Mouse (Mus musculus): ENCODE data around the gene Tekt3.
A peak's percentile ranks its signal among the peaks of the same experiment; 100 is the strongest.

Gene Tekt3

DNA sequence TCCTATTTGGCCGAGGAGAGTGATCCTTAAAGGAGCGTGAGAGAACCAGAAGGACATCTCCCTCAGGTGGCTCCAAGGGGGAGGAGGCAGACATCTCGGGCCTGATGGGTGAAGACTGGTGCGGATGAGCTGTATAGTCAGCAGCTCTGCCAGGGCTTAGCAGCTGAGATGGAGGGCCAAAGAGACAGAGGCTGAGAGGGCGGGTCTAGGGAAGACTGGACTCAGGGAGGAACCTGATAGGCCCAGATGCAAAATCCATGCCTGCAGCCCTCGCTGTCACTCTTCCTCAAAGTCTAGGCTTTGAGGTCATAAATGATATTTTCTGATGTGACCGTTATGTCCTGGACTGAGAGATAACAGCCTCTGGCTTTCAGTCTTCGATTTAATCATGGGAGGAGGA, 65.5 kb downstream of the Tekt3 start:
- DNase-seq, result no peak

DNA sequence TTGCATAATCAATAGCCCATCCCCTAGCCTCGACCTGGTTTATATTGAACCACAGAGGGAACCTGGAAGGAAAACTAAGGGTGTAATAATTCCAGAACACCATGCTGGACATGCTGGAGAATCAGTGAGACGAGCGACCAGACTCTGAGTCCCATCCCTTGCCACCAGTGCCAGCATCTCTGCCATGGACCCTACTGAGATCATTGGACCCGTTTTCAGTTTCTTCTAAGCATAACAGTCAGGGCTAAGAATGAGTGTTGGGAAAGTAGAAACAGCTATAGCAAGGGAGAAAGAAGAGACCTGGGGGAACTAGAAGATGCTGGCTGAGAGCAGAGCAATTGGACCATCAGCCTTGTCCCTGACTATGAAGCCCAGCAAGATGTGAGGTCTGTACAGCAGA, 66.1 kb downstream of the Tekt3 start:
- no peak for DNase-seq

DNA sequence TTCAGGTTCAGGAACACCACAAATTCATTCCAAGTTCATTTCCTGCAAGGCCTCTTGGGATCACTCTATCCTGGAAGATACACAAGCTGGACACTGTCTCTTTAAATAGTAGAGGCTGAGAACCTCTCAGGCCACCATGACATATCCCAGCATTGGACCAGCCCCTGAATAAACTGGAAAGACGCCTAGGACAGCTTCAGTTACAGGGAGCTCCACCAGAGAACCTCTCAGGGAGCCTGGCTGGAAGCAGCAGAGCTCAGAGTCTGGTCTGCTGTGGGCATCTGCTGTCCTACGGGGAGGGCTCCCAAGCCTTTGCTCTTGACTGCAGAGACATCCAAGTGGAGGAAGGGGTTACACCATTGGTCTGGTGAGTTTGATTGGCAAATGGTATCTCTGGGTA, 67.3 kb downstream of the Tekt3 start, which contains the start of gene Pmp22:
TSS of gene Pmp22 (plus strand) at position 199 of the 400 bp plus-strand sequence.
- no peak for DNase-seq

DNA sequence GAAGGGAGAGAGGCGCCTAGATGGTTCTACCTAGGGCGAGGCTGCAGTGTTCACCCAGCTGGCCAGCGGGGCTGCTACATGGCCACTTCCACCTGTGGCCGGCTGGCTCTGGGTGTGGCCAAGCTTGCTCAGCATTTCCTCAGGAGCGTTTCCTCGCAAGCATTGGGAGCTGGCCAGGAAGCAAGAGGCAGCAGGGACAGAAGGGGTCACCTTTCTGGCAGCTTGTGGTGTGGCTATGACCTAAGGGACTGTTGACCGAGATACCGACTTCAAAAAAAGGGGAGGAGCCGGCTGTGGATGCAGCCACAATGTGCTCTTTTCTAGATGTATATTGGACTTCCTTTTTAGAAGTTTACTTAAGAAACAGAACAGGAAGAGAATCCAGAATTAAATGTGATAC, 67.9 kb downstream of the Tekt3 start:
- DNase-seq, result no peak

DNA sequence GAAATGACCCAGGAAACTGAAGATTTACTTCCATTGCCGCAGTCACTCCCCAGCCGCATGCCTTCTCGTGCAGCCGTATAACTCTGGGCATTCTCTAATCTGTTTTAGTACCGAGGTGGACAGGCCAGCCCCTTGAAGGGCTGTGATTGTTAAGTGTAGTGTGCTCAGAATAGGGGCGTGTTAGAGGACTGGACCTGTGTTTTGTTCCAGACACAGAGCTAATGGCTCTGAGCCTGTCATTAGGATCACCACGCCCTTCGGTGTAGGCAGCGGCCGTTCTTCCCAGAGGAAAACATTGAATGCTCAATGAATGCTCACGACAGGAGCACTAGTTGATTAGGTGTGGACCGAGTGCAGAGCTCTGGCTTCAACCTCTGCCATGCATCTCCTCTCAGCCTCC, 68.4 kb downstream of the Tekt3 start:
- no peak for DNase-seq

DNA sequence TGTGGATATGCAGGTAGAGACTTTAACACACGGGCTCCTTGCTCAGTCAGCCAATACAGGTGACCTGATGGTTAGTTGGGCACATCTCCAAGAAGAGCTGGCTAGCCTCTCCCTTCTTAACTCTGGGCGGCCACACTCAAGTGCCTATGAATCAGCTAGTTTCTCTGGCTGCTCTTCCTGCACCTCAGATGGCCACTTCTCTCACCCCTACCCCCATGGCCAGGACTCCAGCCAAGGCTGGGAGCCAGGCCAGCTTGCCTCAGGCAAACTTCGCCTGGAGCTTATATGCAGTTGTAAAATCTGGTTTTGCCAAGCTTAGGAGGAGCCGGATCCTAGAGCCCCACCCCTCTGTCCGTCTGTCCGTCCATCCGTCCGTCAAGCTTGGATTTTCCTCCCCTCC, 69.0 kb downstream of the Tekt3 start:
- peak; percentile 59 for DNase-seq

DNA sequence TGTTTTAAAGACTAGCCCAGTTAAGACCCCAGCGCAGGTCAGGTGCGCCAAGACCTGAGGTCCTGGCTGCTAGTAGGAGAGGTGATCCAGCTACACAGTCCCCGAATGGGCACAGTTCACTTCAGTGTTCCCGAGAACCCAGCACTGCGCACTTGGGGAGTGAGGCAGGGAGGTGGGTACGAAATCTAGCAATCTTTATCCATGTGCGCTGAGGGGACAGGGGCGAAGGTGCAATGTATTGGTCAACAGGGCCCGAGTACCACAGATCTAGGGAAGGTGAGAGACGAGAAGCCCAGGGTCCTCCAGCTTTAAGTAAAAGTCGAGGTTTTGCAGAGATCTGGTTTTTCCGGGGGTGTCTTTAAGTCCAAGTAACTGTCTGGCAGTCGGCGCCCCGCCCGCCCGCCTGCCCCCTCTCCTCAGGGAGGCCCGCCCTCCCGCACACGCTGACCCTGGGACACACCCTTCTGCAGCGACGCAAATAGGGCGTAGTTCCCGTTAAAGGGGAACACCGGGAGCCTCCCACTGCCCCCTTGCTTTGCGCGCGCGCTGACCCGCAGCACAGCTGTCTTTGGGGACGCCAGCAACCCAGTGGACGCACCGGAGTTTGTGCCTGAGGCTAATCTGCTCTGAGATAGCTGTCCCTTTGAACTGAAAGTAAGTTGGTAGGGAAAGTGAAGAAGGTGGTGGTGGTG, 69.7 kb downstream of the Tekt3 start:
- DNase-seq, result no peak

DNA sequence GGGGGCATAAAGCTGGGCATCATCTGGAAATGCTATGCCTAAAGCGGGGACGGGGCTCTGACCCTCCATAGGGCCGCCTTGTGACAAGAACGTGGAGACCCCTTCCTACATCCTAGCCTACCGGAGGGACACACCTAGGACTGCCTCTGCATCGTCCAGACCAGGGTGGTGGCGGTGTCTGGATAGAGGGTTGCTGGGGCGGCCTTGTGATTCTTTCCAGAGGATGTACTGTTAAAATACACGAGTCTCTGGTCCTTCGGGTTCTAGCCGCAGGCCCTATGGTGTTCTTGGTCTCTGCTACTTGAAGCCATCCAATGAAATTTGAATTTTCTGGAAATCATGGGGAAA, 70.2 kb downstream of the Tekt3 start:
- DNase-seq, result no peak

DNA sequence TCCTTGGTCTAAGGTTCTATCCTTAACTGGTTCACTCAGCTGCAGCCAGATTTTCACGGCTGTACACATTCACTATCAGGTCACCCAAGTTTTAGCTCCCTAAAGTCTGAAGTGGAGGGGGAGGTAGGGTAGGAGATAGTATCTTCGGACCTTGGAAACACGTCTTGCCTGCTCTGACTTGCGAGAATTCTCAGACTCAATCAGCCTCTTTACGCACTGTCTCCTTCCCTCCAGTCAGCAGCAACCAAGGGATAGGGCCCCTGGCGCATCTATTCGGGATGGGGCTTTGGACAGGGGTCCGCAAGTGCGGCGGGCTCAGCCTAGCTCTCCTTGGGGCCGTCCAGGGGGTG, 70.7 kb downstream of the Tekt3 start:
- no peak for DNase-seq

DNA sequence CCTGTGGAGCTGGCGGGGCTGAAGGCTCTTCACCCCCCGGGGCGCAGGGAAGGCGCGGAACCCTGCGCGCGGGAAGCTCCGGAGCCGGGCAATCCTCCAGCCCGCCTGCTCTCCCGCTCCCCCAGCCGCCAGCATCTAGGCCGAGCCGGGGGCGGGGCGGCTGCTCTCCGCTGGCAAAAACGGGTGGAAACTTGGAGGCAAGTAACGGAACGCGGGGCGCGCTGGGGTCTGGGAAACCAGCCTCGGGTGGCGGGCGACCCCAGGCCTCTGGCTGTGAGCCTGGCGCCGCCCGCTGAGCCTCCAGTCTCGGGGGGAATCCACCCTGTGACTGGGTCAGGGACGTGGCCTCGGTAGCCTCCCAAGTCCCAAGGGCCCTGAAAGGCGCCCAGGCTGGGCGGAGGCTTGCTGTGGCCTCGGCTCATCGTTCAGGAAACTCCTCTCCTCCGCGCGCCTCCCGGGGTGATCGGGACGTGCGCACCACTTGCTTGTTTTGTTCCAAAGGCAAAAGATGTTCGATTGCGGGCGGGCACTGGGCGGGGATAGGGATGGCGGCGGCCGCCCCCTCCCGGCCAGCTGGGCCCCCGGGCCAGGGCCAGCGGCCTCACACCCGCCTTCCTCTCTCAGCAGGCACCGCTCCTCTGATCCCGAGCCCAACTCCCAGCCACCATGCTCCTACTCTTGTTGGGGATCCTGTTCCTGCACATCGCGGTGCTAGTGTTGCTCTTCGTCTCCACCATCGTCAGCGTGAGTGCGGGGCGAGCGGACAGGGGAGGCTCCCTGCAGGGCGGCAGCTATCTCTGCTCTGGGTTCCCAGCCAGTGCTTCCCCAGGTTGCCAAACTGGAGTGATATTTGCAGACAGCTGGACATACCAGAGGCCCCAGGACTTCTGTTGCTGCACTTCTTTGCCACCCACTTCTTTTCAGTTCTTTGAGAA, 71.3 kb downstream of the Tekt3 start:
- peak; percentile 27 for DNase-seq

DNA sequence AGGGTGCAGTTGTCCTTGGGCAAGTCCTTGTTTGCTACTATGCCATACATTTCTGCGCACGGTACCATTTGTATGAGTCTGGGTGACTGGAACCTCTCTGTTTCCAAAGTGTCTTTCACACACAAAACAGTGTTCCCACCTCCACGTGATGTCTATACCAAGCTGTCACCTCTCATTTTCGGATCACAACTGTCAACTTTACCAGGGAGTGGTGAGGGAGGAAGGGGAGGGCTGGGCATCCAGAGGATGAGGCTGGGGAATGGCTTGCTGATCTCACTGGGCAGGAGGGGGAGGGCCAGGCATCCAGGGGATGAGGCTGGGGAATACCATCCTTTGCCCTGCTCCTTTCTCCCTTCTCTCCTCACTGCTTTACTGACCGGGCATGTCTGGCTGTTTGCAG, 72.6 kb downstream of the Tekt3 start:
- no peak for DNase-seq

DNA sequence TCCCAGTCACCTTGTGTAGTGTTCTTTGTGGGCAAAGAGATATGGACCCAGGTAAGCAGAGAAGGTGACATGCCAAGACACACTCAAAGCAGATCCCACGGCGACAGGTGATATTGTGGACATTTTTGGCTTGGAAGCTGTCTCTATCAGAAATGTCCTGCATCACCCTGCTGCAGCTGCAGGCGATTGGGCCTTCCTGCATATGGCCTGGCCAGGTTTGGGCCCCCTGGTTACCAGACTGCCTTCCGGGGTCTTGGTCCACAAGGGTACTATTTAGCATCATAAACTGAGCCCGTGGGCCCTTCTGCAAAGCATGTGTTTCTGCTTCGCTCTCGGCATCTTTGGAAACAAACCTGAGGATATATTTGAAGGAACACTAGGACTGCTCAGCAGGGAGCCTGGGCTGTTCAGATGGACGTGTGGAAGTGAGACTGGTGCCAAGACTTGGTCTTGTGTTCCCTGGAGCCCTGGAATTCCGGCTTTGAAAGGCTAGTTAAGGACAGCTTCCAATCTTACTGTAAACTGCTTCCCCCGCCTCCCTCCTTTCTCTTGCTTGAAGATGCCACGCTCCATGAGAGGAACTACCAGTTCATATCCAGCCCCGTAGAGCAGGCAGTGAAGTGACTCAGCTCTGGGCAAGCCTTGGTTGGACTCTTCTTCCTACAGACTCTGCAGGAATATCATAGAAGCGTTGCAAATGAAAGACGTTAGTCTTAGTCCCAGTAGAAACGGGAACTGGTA, 73.5 kb downstream of the Tekt3 start:
- no peak for DNase-seq

DNA sequence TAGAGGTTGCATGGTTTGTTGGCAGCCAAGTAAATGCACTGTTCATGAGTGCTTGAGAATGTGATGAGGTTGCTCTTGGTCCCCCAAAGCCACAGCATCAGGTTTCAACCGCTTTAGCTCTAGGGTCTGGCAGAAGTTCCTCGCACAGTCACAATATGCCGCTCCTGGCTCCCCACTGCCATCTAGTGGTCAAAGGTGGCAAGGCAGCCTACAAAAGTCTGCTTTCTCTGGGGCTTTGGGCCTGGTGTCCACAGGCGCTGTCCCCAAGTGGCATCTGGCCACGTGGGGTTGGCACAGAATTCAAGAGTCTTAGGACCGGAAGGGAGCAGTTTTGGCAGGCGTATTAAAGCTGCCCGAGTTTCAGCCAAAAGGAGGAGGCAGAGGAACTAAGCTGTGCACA, 74.2 kb downstream of the Tekt3 start:
- DNase-seq, result peak; percentile 88

DNA sequence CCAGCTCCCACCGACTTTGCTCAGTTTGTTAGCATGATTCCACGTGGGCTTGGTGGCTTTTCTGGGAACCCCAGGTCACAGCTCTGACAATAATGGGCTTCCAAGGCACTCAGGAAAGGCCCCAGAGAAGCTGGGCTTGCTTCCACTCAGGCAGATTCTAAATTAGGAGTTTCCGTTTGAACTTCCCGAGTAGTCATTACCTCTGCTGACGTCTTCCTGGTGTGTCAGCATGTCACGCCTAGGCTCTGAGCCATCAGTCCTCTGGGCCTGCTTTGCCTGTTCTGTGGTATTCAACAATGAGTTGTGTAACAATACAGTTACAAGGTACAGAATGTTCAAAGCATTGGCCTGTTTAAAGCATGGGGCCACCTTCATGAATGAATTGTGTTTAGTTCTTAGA, 74.8 kb downstream of the Tekt3 start:
- DNase-seq, result no peak

DNA sequence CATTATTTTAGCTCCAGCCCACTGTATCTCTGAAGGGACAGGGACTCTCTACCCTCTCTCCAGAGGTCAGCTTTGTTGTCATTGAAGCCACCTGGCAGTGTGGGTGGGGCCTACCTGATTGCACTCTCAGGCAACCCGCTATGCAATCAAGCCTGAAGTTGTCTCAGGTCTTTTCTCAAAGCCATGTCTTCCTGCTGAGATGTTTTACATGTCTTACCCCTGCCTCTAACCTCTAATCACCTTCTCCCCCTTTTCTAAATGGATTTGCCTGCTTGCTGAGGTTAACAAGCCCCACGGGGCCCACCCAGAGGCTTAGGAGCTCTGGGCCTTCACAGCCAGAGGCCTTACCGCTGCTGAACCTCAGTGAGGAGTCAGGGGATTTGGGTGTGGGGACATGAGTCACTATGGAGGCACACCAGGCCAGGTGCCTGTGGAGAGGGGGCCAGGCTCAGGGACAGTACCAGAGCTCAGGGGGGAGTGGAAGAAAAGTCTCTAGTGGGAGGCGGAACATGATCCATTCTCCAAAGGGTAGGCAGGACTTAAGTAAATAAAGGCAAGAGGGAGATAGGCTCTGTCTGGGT, 75.5 kb downstream of the Tekt3 start:
- no peak for DNase-seq

DNA sequence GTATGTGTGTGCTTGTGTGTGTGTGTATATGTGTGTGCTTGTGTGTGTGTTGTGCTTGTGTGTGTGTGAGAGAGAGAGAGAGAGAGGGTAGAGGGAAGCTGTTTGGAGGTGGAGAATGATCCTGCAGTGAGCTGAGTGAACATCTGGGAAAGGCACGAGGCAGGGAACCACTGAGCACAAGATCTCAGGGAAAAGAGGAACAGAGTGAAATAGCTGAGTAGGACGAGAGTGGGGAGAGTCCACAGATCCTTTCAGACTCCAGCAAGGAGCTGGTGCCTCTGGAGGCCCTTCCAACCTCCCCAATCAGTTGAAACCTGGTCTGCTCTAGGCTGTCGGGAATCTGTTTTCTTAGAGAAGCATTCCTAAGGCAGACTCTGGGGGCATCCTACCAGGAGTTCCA, 77.3 kb downstream of the Tekt3 start:
- no peak for DNase-seq

DNA sequence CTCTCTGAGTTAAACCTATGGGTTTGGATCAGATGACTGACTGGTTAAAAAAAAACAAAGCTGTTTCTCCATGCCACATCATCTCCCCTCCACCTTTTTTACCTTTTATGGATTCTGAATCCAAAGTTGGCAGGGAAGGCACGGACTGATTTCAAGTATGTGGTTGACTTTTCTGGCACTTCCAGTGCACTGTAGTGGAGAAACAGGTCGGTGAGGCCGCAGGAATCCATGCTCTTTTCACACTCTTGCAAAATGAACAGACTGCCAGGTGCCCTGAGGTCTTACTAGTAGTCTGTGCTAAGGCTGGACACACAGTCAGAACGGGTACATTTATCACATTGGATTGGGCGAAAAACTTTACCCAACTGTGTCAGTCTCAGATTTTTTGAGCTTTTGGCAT, 80.9 kb downstream of the Tekt3 start:
- no peak for DNase-seq

DNA sequence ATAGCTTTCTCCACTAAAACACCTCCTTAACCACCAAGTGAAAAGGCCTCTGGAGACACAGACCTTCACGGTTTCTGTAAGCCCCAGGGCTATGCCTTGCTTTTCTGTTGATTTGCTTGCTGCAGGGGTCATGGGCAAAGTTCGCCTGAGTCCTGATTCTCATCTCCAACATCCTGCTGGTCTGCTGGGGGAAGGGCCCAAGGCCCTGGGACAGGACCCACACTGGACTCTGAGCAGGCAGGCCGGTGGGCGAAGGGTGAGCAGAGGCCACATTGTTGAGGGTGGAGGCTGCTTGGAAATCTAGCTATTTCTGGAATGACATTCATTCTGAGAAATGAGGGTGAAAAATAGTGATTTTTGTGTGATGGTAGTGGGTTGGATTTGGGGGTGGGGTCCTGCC, 81.4 kb downstream of the Tekt3 start:
- DNase-seq, result no peak

DNA sequence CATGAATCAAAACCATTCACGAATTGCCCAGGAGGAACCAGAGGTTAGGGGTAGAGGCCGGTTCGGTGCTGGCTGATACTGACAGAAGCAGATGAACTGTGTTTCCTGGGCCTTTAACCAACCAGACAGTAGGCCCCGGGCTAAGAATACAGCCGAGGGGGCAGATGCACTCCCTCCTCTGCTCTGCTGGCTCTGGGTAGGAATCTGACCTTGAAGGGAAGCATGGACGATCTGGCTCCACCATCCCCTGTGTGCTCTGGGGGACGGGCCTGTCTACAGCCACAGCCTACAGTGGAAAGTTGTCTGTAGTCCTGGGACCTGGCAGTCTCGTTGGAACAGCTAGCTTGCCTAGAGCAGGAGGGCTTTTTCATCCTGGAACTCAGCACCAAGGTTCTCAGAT, 82.0 kb downstream of the Tekt3 start:
- DNase-seq, result no peak

Measured in cerebellum, adult 8-10 months (tissue).